10 mouse cellular contexts compared by ENCODE assay signal in genomic region chr5:100636794-100637544, GRCm38 (mm10). TPM values are rescaled to one million over a fixed set of nuclear protein-coding genes. Genes with fewer than 3 reads are reported as not detected.
A peak's percentile ranks its signal among the peaks of the same experiment; 100 is the strongest.
DNase-seq lines count a peak whose midpoint lies in the region; ATAC-seq lines count a peak whose summit lies in the region.
"Had no signal": no experiment of that assay in that cellular context is flagged by ENCODE, and none has a peak within 500 bp of the region (broad histone marks: within the 10 kb centered on the region; RNA-seq: fewer than 3 reads in every experiment).

No protein-coding gene starts in this region.

- H3K36me3 ChIP-seq in forebrain, embryonic 12.5 days (replicated peaks): no peaks in the 10 kb centered on the region
- H3K36me3 ChIP-seq: embryonic facial prominence, embryonic 12.5 days; limb, embryonic 12.5 days had no signal

- DNase-seq in cerebellum, postnatal 10 days: peak; percentile 6 to 38
- no peak for DNase-seq in cerebellum, adult 11-12 months
- DNase-seq in adrenal gland, postnatal 25 days: peak; percentile 10
- peak; percentile 15 for DNase-seq in heart, postnatal 25 days (ENCODE audit: low spot score)
- DNase-seq in lung, postnatal 10 days: peak; percentile 63
- DNase-seq in layer of hippocampus, adult 8-10 months (ENCODE audit: low spot score in 2 of 2): no peak
- no peak for DNase-seq in left cerebral cortex, adult 11 months (ENCODE audit: low spot score)

- H3K27ac ChIP-seq in forebrain, embryonic 12.5 days: no peak overlapping the region
- H3K27ac ChIP-seq: embryonic facial prominence, embryonic 12.5 days; limb, embryonic 12.5 days had no signal

- no peak for ATAC-seq in forebrain, embryonic 12.5 days (ENCODE audit: low FRiP score)

- no peak overlapping the region for H3K4me2 ChIP-seq in forebrain, embryonic 12.5 days
- H3K4me2 ChIP-seq: embryonic facial prominence, embryonic 12.5 days; limb, embryonic 12.5 days had no signal

- 76% methylated on average over 8 of the region's 8 CpGs for WGBS in forebrain, embryonic 12.5 days

- no peak overlapping the region for H3K9ac ChIP-seq in forebrain, embryonic 12.5 days
- H3K9ac ChIP-seq: embryonic facial prominence, embryonic 12.5 days; limb, embryonic 12.5 days had no signal

- H3K4me3 ChIP-seq in forebrain, embryonic 12.5 days (replicated peaks): no peak overlapping the region
- H3K4me3 ChIP-seq: embryonic facial prominence, embryonic 12.5 days; limb, embryonic 12.5 days had no signal

- H3K4me1 ChIP-seq in forebrain, embryonic 12.5 days: no peaks in the 10 kb centered on the region
- H3K4me1 ChIP-seq: embryonic facial prominence, embryonic 12.5 days; limb, embryonic 12.5 days had no signal

- H3K27me3 ChIP-seq in forebrain, embryonic 12.5 days: no peaks in the 10 kb centered on the region
- H3K27me3 ChIP-seq: embryonic facial prominence, embryonic 12.5 days; limb, embryonic 12.5 days had no signal

- intact Hi-C loops in heart, postnatal 25 days (cut with DNase I): no loop called here

- no peaks in the 10 kb centered on the region for H3K9me3 ChIP-seq in forebrain, embryonic 12.5 days
- H3K9me3 ChIP-seq: embryonic facial prominence, embryonic 12.5 days; limb, embryonic 12.5 days had no signal

RNA-seq across cellular contexts. Expression of gene Coq2, which starts 38.0 kb away (rescaled TPM):
- 63.0 and 65.2 TPM in 2 replicates for total RNA-seq in adrenal gland, postnatal 25 days (2021)
- total RNA-seq in heart, postnatal 25 days (2021): 10 to 100 TPM; 87.9 to 88.9 TPM
- 10 to 100 TPM; 77.6 to 88.5 (median 82.3) TPM for total RNA-seq in layer of hippocampus, adult 8-10 months (2022)
- polyA plus RNA-seq in forebrain, embryonic 12.5 days (2016; fragmentation: Nextera tagmentation; extraction: Ambion mirVana): 42.3 and 47.3 TPM in 2 replicates

Comparison
In these comparisons a context has a peak if more than half of its experiments do, and no peak if none do; other contexts are left out.
1. DNase-seq: peak in cerebellum, postnatal 10 days (2 of 2), adrenal gland, postnatal 25 days (single experiment), heart, postnatal 25 days (single experiment) and lung, postnatal 10 days (single experiment); none in cerebellum, adult 11-12 months (single experiment), layer of hippocampus, adult 8-10 months (0 of 2) and left cerebral cortex, adult 11 months (single experiment).